Mouse (Mus musculus): ENCODE results near the gene Fgd2.

The Fgd2 gene

GRCm38 (mm10) chr17:29397480-29398433 lies 37.0 kb downstream of the Fgd2 start:
- peak; percentile 88 for DNase-seq (ENCODE audit: low spot score)

GRCm38 (mm10) chr17:29398434-29399026 lies 37.8 kb downstream of the Fgd2 start:
- DNase-seq (ENCODE audit: low spot score): no peak

DNA sequence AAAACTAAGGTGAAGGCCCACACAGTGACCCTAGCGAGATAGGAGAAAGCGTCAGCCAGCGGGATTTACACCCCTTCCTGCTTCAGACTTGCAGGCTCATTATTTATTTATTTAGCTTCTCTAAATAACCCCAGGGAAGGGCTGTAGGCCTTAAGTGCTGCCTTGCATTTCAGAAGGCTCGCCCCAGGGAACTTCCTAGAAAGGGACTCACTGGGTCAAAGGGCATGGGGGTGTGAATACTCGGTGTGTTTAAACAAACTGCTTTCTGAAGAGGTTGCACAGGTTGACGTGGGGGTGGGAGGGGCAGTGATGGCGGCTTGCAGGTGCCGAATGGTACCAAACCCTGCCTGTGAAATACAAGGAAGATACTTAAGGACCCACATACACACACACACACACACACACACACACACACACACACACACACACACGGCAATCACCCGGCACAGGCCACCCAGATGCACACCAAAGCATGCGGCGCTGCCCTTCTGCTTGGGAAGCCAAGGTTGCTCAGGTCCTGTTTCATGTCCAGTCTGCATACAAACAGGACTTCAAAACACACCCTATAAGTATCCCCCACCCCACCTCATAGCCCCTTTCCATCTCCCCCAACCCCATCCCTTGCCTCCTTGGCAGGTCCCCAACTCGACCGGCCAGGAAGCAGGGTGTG lies 38.7 kb downstream of the Fgd2 start:
- peak; percentile 43 for DNase-seq (ENCODE audit: low spot score)

DNA sequence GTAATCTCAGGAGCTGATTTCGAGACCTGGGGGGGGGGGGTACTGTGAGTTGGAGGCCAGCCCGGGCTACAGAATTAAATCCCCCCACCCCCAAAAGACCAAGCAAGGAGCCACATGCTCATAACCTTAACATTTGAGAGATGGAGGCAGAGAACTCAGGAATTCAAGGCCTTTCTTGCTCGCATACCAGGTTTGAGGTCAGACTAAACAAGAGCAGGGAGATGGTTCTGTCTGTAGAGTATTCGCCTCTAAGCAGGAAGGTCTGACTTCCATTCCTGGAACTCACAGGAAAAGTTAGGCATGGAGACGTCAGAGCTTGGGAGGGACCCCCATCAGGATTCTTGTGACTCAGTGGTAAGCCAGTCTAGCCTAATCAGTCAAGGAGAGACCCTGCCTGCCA lies 39.3 kb downstream of the Fgd2 start:
- no peak for DNase-seq (ENCODE audit: low spot score)

- DNase-seq (ENCODE audit: low spot score): no peak
Observed at GRCm38 (mm10) chr17:29401741-29402268, 41.1 kb downstream of the Fgd2 start.

- no peak for DNase-seq (ENCODE audit: low spot score)
Observed at GRCm38 (mm10) chr17:29403179-29403578, 42.5 kb downstream of the Fgd2 start.

GRCm38 (mm10) chr17:29405501-29405900 lies 44.8 kb downstream of the Fgd2 start:
- DNase-seq (ENCODE audit: low spot score): no peak

DNA sequence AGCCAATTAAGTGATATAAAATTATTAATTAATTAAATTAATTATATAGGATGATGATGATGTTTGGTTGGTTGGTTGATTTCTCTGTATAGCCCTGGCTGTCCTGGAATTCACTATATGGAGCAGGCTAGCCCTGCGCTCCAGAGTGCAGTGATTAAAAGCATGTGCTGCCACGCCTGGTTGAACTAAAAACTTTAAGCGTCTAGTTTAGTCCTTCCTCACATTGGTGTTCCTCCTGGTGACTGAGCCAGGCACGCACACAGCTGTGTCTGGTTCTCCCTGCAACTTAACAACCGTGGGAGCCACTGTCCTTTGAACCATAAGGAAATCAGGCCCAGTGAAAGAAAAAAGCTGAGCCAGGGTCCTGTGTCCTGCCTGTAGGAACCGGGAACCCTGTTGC lies 45.4 kb downstream of the Fgd2 start:
- DNase-seq (ENCODE audit: low spot score): no peak

- DNase-seq (ENCODE audit: low spot score): no peak
Observed at GRCm38 (mm10) chr17:29407405-29407804, 46.7 kb downstream of the Fgd2 start.

DNA sequence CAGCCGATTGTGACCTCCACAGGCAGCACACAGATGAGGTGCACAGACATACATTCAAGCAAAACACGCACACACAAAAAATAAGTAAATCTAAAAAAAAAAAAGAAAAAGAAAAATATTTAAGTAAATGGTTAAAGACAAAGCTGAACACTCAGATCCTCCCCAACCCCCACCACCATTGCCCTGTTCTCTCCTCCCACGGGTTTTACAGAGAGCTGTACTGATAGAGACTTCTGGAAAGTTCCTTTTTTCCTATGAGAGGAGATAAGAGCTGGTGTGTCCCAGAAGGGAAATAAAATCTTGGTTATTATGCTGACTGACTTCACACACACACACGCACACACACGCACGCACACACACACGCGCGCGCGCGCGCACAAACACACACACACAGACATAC lies 47.6 kb downstream of the Fgd2 start:
- no peak for DNase-seq (ENCODE audit: low spot score)

DNA sequence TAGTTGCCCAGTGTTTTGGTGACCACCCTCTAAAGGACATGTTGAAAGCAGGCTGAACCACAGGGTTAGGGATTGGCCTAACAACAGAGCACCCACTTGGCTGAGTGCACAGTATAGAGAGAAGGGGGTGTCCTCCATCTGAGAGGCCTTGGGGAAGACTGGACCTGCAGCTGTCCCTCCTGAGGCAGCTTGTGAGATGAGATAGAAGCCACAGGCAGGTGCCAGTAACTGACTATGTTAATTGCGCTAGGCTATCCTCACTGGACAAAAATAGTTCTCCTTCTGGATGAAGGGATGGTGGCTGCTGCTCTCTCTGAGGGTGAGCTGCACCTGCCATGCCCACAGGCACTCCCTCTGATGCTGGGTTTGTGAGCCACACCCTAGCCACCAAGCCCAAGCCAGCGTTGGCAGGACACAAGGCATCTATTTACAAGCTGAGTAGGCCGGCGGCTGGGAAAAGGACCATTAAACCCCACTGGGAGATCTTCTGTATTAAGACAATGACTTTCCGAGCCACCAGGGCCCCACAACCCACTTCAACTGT lies 49.2 kb downstream of the Fgd2 start:
- no peak for DNase-seq (ENCODE audit: low spot score)

- DNase-seq (ENCODE audit: low spot score): no peak
Observed at GRCm38 (mm10) chr17:29411821-29412425, 51.2 kb downstream of the Fgd2 start.

- DNase-seq (ENCODE audit: low spot score): no peak
Observed at GRCm38 (mm10) chr17:29414566-29414965, 53.9 kb downstream of the Fgd2 start.

GRCm38 (mm10) chr17:29415761-29416662 lies 55.3 kb downstream of the Fgd2 start:
- no peak for DNase-seq (ENCODE audit: low spot score)

GRCm38 (mm10) chr17:29416757-29417156 lies 56.0 kb downstream of the Fgd2 start:
- no peak for DNase-seq (ENCODE audit: low spot score)

DNA sequence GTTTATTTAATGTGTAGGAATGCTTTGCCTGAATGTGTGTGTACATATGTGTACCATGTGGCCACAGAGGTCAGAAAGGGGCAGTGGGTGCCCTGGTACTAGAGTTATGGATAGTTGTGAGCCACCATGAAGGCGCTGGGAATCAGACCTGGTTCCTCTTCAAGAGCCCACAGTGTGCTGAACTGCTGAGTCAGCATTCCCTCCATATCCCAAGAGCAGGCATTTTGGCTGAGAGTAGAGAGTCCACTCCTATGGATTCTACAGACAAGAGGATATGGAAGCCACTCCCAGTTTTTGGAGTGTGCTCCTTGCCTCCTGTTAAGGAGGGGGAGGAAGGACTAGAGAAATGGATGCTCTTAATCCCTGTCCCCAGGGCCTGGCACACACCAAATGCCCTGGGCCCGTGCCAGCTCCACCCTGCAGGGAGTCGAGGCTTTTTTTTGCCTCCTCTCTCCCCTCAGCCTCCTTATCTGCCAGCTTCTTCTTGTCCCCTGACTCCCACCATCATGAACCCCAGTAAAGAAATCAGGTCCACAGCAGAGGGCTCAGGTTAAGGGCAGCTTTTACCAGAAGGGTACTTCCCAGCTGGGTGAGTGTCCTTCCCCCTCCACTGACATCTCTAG lies 58.2 kb downstream of the Fgd2 start:
- no peak for DNase-seq (ENCODE audit: low spot score)

- DNase-seq (ENCODE audit: low spot score): no peak
Observed at GRCm38 (mm10) chr17:29419976-29420739, 59.4 kb downstream of the Fgd2 start.

GRCm38 (mm10) chr17:29421319-29421718 lies 60.6 kb downstream of the Fgd2 start:
- DNase-seq (ENCODE audit: low spot score): no peak

DNA sequence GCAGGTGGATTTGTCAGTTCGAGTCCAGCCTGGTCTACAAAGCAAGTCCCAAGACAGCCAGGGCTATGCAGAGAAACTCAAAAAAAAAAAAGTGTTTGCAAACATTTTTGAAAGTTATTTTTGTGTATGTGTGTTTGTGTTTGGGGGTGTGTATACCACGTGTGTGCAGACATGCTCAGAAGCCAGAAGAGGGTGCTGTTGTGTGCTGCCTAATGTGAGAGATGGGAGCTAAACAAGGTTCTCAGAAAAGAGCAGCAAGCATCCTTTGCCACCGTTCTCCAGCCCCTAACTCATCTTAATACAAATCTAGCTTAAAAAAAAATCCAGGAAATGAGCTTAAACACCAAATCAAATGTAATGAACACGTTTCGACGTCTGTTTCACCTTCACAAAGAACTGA lies 61.6 kb downstream of the Fgd2 start:
- DNase-seq (ENCODE audit: low spot score): no peak

All from lung, postnatal 25 days (tissue).